Mouse (Mus musculus) brain, embryonic 14.5 days (tissue): ENCODE data around the gene Itga7.

Experiments
- CTCF ChIP-seq: fragments of 200-500 bp; IDR thresholded peaks from 2 replicates; pipeline ENCODE4 v1.5.1; 2012; ENCODE audit warnings: inconsistent platforms, mild to moderate bottlenecking, moderate library complexity, borderline replicate concordance; ENCODE audit not compliant: insufficient read depth, insufficient read length; ENCODE audit errors: extremely low read depth
- POLR2A ChIP-seq: fragments of 200-500 bp; IDR thresholded peaks from 2 replicates; pipeline ENCODE4 v1.6.1; 2012; ENCODE audit warnings: mild to moderate bottlenecking, inconsistent platforms, borderline replicate concordance; ENCODE audit not compliant: poor library complexity, insufficient read depth, insufficient read length, severe bottlenecking; ENCODE audit errors: extremely low read depth

- peak; percentile 26; the same call in 1 of the 2 replicates for TF ChIP-seq CTCF
- TF ChIP-seq POLR2A: no peak
These were observed 12.1 kb downstream of the Itga7 start for GRCm38 (mm10) chr10:128945675-128946074.
